Mouse (Mus musculus) thymus, postnatal 14 days (tissue): ENCODE data around the gene Pde4d.

Source experiments
- DNase-seq: peaks from one replicate; pipeline ENCODE4 v3.0.0; 2021

The Pde4d gene

GRCm38 (mm10) chr13:109736290-109737078 lies 1286.7 kb downstream of the Pde4d start:
- DNase-seq, result no peak

GRCm38 (mm10) chr13:109746492-109746891 lies 1296.7 kb downstream of the Pde4d start:
- no peak for DNase-seq

- no peak for DNase-seq
Measured at GRCm38 (mm10) chr13:109752236-109752863, 1302.6 kb downstream of the Pde4d start.

GRCm38 (mm10) chr13:109756854-109757253 lies 1307.1 kb downstream of the Pde4d start:
- no peak for DNase-seq

- peak; percentile 21 for DNase-seq
Measured at GRCm38 (mm10) chr13:109759201-109759600, 1309.5 kb downstream of the Pde4d start.

- no peak for DNase-seq
Measured at GRCm38 (mm10) chr13:109761081-109761480, 1311.3 kb downstream of the Pde4d start.

- DNase-seq, result no peak
Measured at GRCm38 (mm10) chr13:109774791-109775190, 1325.0 kb downstream of the Pde4d start.

GRCm38 (mm10) chr13:109775197-109775596 lies 1325.4 kb downstream of the Pde4d start:
- DNase-seq, result no peak

- peak; percentile 95 for DNase-seq
Measured at GRCm38 (mm10) chr13:109776116-109776515, 1326.4 kb downstream of the Pde4d start.

- DNase-seq, result no peak
Measured at GRCm38 (mm10) chr13:109776995-109777394, 1327.2 kb downstream of the Pde4d start.

GRCm38 (mm10) chr13:109777441-109777840 lies 1327.7 kb downstream of the Pde4d start:
- no peak for DNase-seq

GRCm38 (mm10) chr13:109778297-109778835 lies 1328.6 kb downstream of the Pde4d start:
- DNase-seq, result no peak

- no peak for DNase-seq
Measured at GRCm38 (mm10) chr13:109781466-109781865, 1331.7 kb downstream of the Pde4d start.

GRCm38 (mm10) chr13:109788604-109789003 lies 1338.9 kb downstream of the Pde4d start:
- DNase-seq, result no peak

- DNase-seq, result no peak
Measured at GRCm38 (mm10) chr13:109789151-109789550, 1339.4 kb downstream of the Pde4d start.

- no peak for DNase-seq
Measured at GRCm38 (mm10) chr13:109790045-109790715, 1340.4 kb downstream of the Pde4d start.

GRCm38 (mm10) chr13:109793918-109794317 lies 1344.2 kb downstream of the Pde4d start:
- no peak for DNase-seq

GRCm38 (mm10) chr13:109798651-109799050 lies 1348.9 kb downstream of the Pde4d start:
- no peak for DNase-seq

- no peak for DNase-seq
Measured at GRCm38 (mm10) chr13:109802201-109802600, 1352.5 kb downstream of the Pde4d start.

- no peak for DNase-seq
Measured at GRCm38 (mm10) chr13:109806193-109806966, 1356.6 kb downstream of the Pde4d start.

GRCm38 (mm10) chr13:109807036-109807435 lies 1357.3 kb downstream of the Pde4d start:
- DNase-seq, result no peak

GRCm38 (mm10) chr13:109807446-109807845 lies 1357.7 kb downstream of the Pde4d start:
- DNase-seq, result no peak

GRCm38 (mm10) chr13:109808039-109808438 lies 1358.3 kb downstream of the Pde4d start:
- DNase-seq, result no peak
